Mouse (Mus musculus): Measurements from ENCODE around the gene Rbfox3.

- TF ChIP-seq POLR2A (IDR thresholded peaks at IDR 0.05; ENCODE audit: low read depth, low read length), result no peak
- no peak for TF ChIP-seq CTCF (IDR thresholded peaks at IDR 0.05; ENCODE audit: extremely low read depth, insufficient read length, insufficient replicate concordance, low read depth, low read length)
Observed at GRCm38 (mm10) chr11:118874022-118874421, 37.4 kb downstream of the Rbfox3 start.

Measured in small intestine, adult 2 months (tissue).